Comparison of ENCODE assay signal across 9 mouse cellular contexts in genomic region chr2:25303931-25304656, GRCm38 (mm10). TPM values are rescaled to one million over a fixed set of nuclear protein-coding genes. Genes with fewer than 3 reads are reported as not detected.
DNase-seq lines count a peak whose midpoint lies in the region; ATAC-seq and TF ChIP-seq lines count a peak whose summit lies in the region.
"Had no signal": no experiment of that assay in that cellular context is flagged by ENCODE, and none has a peak within 500 bp of the region (broad histone marks: within the 10 kb centered on the region; RNA-seq: fewer than 3 reads in every experiment).

No protein-coding gene starts in this region.

- H3K4me2 ChIP-seq in limb, embryonic 13.5 days (replicated peaks): peak overlapping the region; percentile 86
- peak overlapping the region; percentile 69; the same call in 1 of the 2 replicates for H3K4me2 ChIP-seq in stomach, postnatal 0 days (replicated peaks; ENCODE audit: low read depth)

- peak; percentile 11 for DNase-seq in retina, embryonic 14.5 days (ENCODE audit: low spot score)
- no peak for DNase-seq in retina, postnatal 1 day
- no peak for DNase-seq in forebrain, embryonic 10.5 days (ENCODE audit: extremely low spot score, low spot score)
- DNase-seq in stomach, postnatal 0 days (ENCODE audit: low spot score): no peak
- no peak for DNase-seq in testis, postnatal 14 days (ENCODE audit: low spot score)
- DNase-seq in heart, postnatal 36 days: no peak
- DNase-seq in kidney, adult 8-10 months: no peak

- H3K36me3 ChIP-seq in forebrain, embryonic 10.5 days (replicated peaks): no peaks in the 10 kb centered on the region
- H3K36me3 ChIP-seq in limb, embryonic 13.5 days: no peaks in the 10 kb centered on the region
- H3K36me3 ChIP-seq in stomach, postnatal 0 days (ENCODE audit: control insufficient read depth, insufficient read depth, low read length): no peaks in the 10 kb centered on the region

- no peak for TF ChIP-seq CTCF in stomach, postnatal 0 days (IDR thresholded peaks at IDR 0.05; ENCODE audit: low read depth)

- intact Hi-C loops in heart, postnatal 36 days (cut with DNase I): no loop called here

- peaks cover 63% of the 10 kb centered on the region for H3K27me3 ChIP-seq in forebrain, embryonic 10.5 days (ENCODE audit: poor library complexity, severe bottlenecking)
- peaks cover 72% of the 10 kb centered on the region for H3K27me3 ChIP-seq in limb, embryonic 13.5 days
- no peaks in the 10 kb centered on the region for H3K27me3 ChIP-seq in stomach, postnatal 0 days (ENCODE audit: control insufficient read depth, insufficient read depth, low read length)

- no peaks in the 10 kb centered on the region for H3K9me3 ChIP-seq in forebrain, embryonic 10.5 days
- no peaks in the 10 kb centered on the region for H3K9me3 ChIP-seq in limb, embryonic 13.5 days
- H3K9me3 ChIP-seq in stomach, postnatal 0 days (ENCODE audit: control insufficient read depth, low read length): no peaks in the 10 kb centered on the region

- ATAC-seq in limb, embryonic 13.5 days (ENCODE audit: low FRiP score, low read depth): no peak
- ATAC-seq in stomach, postnatal 0 days (ENCODE audit: low FRiP score, low TSS enrichment): peak; percentile 63; the same call in 1 of the 2 replicates

- H3K27ac ChIP-seq in forebrain, embryonic 10.5 days: no peak overlapping the region
- no peak overlapping the region for H3K27ac ChIP-seq in limb, embryonic 13.5 days
- H3K27ac ChIP-seq in stomach, postnatal 0 days (replicated peaks): no peak overlapping the region

- no peak overlapping the region for H3K9ac ChIP-seq in limb, embryonic 13.5 days
- no peak overlapping the region for H3K9ac ChIP-seq in stomach, postnatal 0 days (ENCODE audit: low read length)

- WGBS in forebrain, embryonic 10.5 days: 80% methylated on average over 7 of the region's 7 CpGs
- 73% methylated on average over 7 of the region's 7 CpGs for WGBS in limb, embryonic 13.5 days
- 71% methylated on average over 7 of the region's 7 CpGs for WGBS in stomach, postnatal 0 days

- H3K4me3 ChIP-seq in forebrain, embryonic 10.5 days: peak overlapping the region; percentile 54; the same call in 1 of the 2 replicates
- H3K4me3 ChIP-seq in limb, embryonic 13.5 days: peak overlapping the region; percentile 50; the same call in 1 of the 2 replicates
- no peak overlapping the region for H3K4me3 ChIP-seq in stomach, postnatal 0 days (ENCODE audit: low read depth, low read length)

- TF ChIP-seq EP300 in stomach, postnatal 0 days (optimal IDR thresholded peaks at IDR 0.05): no peak

- H3K4me1 ChIP-seq in forebrain, embryonic 10.5 days: peaks cover 17% of the 10 kb centered on the region
- H3K4me1 ChIP-seq in limb, embryonic 13.5 days: peaks cover 5% of the 10 kb centered on the region; the same call in 1 of the 2 replicates
- 0 out of 2 replicates have a peak, but pooled peaks cover 2% of the 10 kb centered on the region for H3K4me1 ChIP-seq in stomach, postnatal 0 days (replicated peaks; ENCODE audit: control insufficient read depth, insufficient read depth)

RNA-seq across cellular contexts. Expression of gene Lrrc26, which starts 14.4 kb away (rescaled TPM):
- polyA plus RNA-seq in forebrain, embryonic 10.5 days (2016; fragmentation: Nextera tagmentation; extraction: Ambion mirVana): not detected in 2 replicates
- polyA plus RNA-seq in limb, embryonic 13.5 days (2015; fragmentation: Nextera tagmentation; extraction: Ambion mirVana): not detected in 2 replicates
- 34.9 and 42.1 TPM in 2 replicates for polyA plus RNA-seq in stomach, postnatal 0 days (2015; fragmentation: Nextera tagmentation; extraction: Ambion mirVana)
- total RNA-seq in heart, postnatal 36 days (2021): not detected
- total RNA-seq: left cerebral cortex, postnatal 10 days had no signal

RNA-seq across cellular contexts. Expression of gene Grin1, which starts 14.9 kb away (rescaled TPM):
- 0.87 and 1.3 TPM in 2 replicates for polyA plus RNA-seq in forebrain, embryonic 10.5 days (2016; fragmentation: Nextera tagmentation; extraction: Ambion mirVana)
- polyA plus RNA-seq in limb, embryonic 13.5 days (2015; fragmentation: Nextera tagmentation; extraction: Ambion mirVana): 0.61 and 0.97 TPM in 2 replicates
- 1.3 TPM in 2 replicates for polyA plus RNA-seq in stomach, postnatal 0 days (2015; fragmentation: Nextera tagmentation; extraction: Ambion mirVana)
- not detected for total RNA-seq in heart, postnatal 36 days (2021)

RNA-seq across cellular contexts. Expression of gene Tmem210, which starts 16.1 kb away (rescaled TPM):
- polyA plus RNA-seq in forebrain, embryonic 10.5 days (2016; fragmentation: Nextera tagmentation; extraction: Ambion mirVana): not detected in 2 replicates
- polyA plus RNA-seq in limb, embryonic 13.5 days (2015; fragmentation: Nextera tagmentation; extraction: Ambion mirVana): not detected in 2 replicates
- polyA plus RNA-seq in stomach, postnatal 0 days (2015; fragmentation: Nextera tagmentation; extraction: Ambion mirVana): not detected in 2 replicates
- not detected for total RNA-seq in heart, postnatal 36 days (2021)
- total RNA-seq: left cerebral cortex, postnatal 10 days had no signal

RNA-seq across cellular contexts. Expression of gene Man1b1, which starts 28.0 kb away (rescaled TPM):
- polyA plus RNA-seq in forebrain, embryonic 10.5 days (2016; fragmentation: Nextera tagmentation; extraction: Ambion mirVana): 53.5 and 58.9 TPM in 2 replicates
- 54.5 and 60.2 TPM in 2 replicates for polyA plus RNA-seq in limb, embryonic 13.5 days (2015; fragmentation: Nextera tagmentation; extraction: Ambion mirVana)
- polyA plus RNA-seq in stomach, postnatal 0 days (2015; fragmentation: Nextera tagmentation; extraction: Ambion mirVana): 29.2 and 29.9 TPM in 2 replicates
- 10 to 100 TPM; 21.9 to 23.2 TPM for total RNA-seq in heart, postnatal 36 days (2021)

RNA-seq across cellular contexts. Expression of gene Anapc2, which starts 31.8 kb away (rescaled TPM):
- polyA plus RNA-seq in forebrain, embryonic 10.5 days (2016; fragmentation: Nextera tagmentation; extraction: Ambion mirVana): 136 and 142 TPM in 2 replicates
- polyA plus RNA-seq in limb, embryonic 13.5 days (2015; fragmentation: Nextera tagmentation; extraction: Ambion mirVana): 150 and 154 TPM in 2 replicates
- polyA plus RNA-seq in stomach, postnatal 0 days (2015; fragmentation: Nextera tagmentation; extraction: Ambion mirVana): 57.5 and 59.6 TPM in 2 replicates
- total RNA-seq in heart, postnatal 36 days (2021): 10 to 100 TPM; 38.6 to 39.1 TPM

Comparison
In these comparisons a context has a peak if more than half of its experiments do, and no peak if none do; other contexts are left out.
1. RNA of gene Lrrc26, which starts 14.4 kb away (polyA plus RNA-seq): 34.9 to 42.1 TPM in stomach, postnatal 0 days; not detected in forebrain, embryonic 10.5 days and not detected in limb, embryonic 13.5 days; every median in the first group is over 10 times any median in the second.